Mouse (Mus musculus) heart, adult 2 months (tissue): ENCODE results near the gene Crybb1.

Experiments used
- CTCF ChIP-seq: fragments of 200-600 bp; IDR thresholded peaks from 2 replicates; pipeline ENCODE4 v1.8.1; 2022; ENCODE audit warnings: antibody characterized with exemption, mild to moderate bottlenecking, moderate library complexity
- EP300 ChIP-seq: fragments of 200-500 bp; IDR thresholded peaks from 2 replicates; pipeline ENCODE4 v1.6.1; 2011; ENCODE audit warnings: low read depth, low read length, control low read depth; ENCODE audit not compliant: insufficient read depth
- POLR2A ChIP-seq: fragments of 200-500 bp; IDR thresholded peaks from 2 replicates; pipeline ENCODE4 v1.6.1; 2011; ENCODE audit warnings: mild to moderate bottlenecking, low read depth, low read length, control low read depth; ENCODE audit not compliant: insufficient read depth

GRCm38 (mm10) chr5:112270764-112271541 lies 15.3 kb downstream of the Crybb1 start:
- TF ChIP-seq POLR2A (no peak), EP300 (no peak), CTCF (no peak)
